Mouse (Mus musculus) MEL-GATA-1-ER (cell line): ENCODE measurements around the gene Fam19a5.

Experiments
- DNase-seq: peaks from one replicate; pipeline ENCODE4 v3.0.0-alpha.2; 2012; ENCODE audit warnings: low read depth; ENCODE audit errors: extremely low read depth

Gene Fam19a5

GRCm38 (mm10) chr15:87590975-87591374 is 46.9 kb downstream of the Fam19a5 start:
- no peak for DNase-seq

- no peak for DNase-seq
Measured at GRCm38 (mm10) chr15:87596731-87597130, 52.6 kb downstream of the Fam19a5 start.

- no peak for DNase-seq
Measured at GRCm38 (mm10) chr15:87597149-87597548, 53.0 kb downstream of the Fam19a5 start.

GRCm38 (mm10) chr15:87597766-87598165 is 53.7 kb downstream of the Fam19a5 start:
- DNase-seq: no peak

- DNase-seq: no peak
Measured at GRCm38 (mm10) chr15:87598636-87599035, 54.5 kb downstream of the Fam19a5 start.

- DNase-seq: no peak
Measured at GRCm38 (mm10) chr15:87603316-87603715, 59.2 kb downstream of the Fam19a5 start.

GRCm38 (mm10) chr15:87605504-87606280 is 61.6 kb downstream of the Fam19a5 start:
- DNase-seq: no peak

GRCm38 (mm10) chr15:87606702-87607101 is 62.6 kb downstream of the Fam19a5 start:
- no peak for DNase-seq

GRCm38 (mm10) chr15:87609236-87609635 is 65.1 kb downstream of the Fam19a5 start:
- DNase-seq: no peak

GRCm38 (mm10) chr15:87623966-87624609 is 80.0 kb downstream of the Fam19a5 start:
- DNase-seq: no peak

GRCm38 (mm10) chr15:87624610-87625091 is 80.6 kb downstream of the Fam19a5 start:
- no peak for DNase-seq

GRCm38 (mm10) chr15:87625236-87626023 is 81.3 kb downstream of the Fam19a5 start:
- no peak for DNase-seq

- DNase-seq: no peak
Measured at GRCm38 (mm10) chr15:87635272-87635671, 91.2 kb downstream of the Fam19a5 start.

GRCm38 (mm10) chr15:87636407-87636806 is 92.3 kb downstream of the Fam19a5 start:
- no peak for DNase-seq

- no peak for DNase-seq
Measured at GRCm38 (mm10) chr15:87637234-87637633, 93.1 kb downstream of the Fam19a5 start.

- no peak for DNase-seq
Measured at GRCm38 (mm10) chr15:87638270-87638669, 94.2 kb downstream of the Fam19a5 start.

- no peak for DNase-seq
Measured at GRCm38 (mm10) chr15:87646313-87647061, 102.4 kb downstream of the Fam19a5 start.

- no peak for DNase-seq
Measured at GRCm38 (mm10) chr15:87649651-87650050, 105.6 kb downstream of the Fam19a5 start.

- DNase-seq: no peak
Measured at GRCm38 (mm10) chr15:87654551-87654950, 110.5 kb downstream of the Fam19a5 start.

- DNase-seq: no peak
Measured at GRCm38 (mm10) chr15:87656496-87657155, 112.5 kb downstream of the Fam19a5 start.

- DNase-seq: no peak
Measured at GRCm38 (mm10) chr15:87659729-87660128, 115.6 kb downstream of the Fam19a5 start.
